Mouse (Mus musculus): ENCODE measurements at regions not wholly inside any gene's neighbourhood (a gene's known extent, or its start where the extent isn't known, plus 50 kb on each side); places are given as distances from the start of the nearest gene placed in this dataset.

DNA sequence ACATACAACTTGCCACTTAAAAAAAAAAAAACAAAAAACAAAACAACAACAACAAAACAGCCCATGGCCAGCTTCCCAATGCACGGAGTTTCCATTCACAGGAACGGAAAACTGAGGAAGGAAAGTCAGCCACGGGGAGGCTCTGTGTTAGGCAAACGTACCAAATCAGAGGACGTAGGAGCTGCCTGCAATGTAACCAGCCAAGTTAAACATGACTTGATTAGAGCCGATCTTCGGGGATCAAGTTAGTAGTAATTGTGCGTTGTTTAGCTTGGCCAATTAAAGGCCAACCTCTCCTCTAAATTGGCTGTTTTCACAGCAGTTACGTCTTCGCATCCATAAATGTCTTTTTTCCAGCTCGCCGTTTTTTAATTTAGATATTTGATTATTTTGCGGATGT is 190.7 kb downstream of the Cd83 start:
- no peak for DNase-seq

DNA sequence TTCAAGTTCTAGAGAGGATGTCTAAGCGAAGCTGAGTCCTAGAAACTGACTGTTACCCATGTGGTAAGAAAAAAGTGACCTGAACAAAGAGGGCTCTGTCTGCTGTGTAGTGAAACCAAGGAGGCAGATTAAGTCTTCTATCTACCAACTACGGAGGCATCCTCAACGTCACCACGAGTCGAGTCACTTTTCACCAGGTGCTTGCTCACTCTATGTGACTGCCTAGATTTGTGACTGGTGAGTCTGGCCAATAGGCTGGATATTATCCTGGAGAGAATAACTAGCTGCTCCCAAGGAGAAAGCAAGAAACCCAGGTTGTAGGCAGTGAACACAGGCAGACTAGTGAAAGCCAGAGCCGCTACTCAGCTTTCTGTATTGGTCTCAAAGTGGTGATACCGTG is 191.2 kb downstream of the Cd83 start:
- no peak for DNase-seq

DNA sequence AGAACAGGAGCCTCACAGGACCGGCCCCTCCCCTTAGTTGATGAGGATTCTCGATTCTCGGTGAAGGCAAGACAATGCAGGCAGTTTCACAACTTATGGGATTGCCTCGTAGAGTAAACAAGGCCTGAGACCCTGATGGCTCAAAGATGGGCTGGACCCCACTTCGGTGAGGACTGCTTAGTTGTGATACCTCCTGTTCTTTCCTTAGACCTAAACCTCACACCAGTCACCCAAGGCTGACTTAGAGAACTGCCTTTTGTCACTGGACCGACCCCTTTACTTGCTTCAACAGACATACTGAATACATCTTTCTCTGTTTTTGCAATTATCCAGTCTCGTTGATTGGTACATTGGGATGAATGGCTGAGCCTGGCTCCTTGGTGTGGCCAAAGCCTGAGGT is 192.1 kb downstream of the Cd83 start:
- DNase-seq = no peak

DNA sequence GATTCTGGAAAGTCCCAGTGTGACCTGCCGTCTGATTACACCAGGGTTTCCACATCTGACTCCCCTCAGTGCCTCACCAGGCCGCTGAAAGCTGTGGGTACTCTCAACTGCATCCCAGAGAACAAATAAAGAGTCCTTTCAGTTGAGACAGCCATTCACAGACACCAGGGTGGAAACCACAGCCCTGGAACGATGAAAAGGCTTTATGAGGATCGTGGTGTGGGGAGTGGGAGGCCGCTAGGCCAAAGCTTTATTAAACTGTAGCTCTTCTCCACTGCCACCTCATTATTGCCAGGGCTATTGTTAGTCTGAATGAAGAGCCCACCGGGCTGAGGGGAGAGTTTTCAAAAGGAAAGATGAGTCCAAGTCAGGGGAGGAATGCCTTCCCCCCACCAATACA is 202.8 kb downstream of the Cd83 start:
- DNase-seq = no peak

DNA sequence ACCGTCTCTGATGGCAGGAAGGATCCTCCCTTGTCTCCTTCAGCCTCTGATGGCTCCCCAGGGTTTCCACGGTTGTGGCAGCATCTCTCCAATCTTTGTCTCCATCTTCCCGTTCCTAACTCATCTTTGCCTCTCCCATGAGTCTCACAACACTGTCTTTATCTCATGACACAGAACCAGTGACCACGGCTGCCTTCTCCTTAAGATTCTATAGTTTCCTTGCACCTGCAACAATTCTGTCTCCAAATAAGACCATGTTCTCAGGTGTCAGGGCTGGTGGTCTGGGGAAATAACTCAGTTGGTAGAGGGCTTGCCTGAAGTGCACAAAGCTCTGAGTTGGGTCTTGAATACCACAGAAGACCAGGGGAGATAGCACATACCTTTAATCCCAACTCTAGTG is 203.8 kb downstream of the Cd83 start:
- no peak for DNase-seq

DNA sequence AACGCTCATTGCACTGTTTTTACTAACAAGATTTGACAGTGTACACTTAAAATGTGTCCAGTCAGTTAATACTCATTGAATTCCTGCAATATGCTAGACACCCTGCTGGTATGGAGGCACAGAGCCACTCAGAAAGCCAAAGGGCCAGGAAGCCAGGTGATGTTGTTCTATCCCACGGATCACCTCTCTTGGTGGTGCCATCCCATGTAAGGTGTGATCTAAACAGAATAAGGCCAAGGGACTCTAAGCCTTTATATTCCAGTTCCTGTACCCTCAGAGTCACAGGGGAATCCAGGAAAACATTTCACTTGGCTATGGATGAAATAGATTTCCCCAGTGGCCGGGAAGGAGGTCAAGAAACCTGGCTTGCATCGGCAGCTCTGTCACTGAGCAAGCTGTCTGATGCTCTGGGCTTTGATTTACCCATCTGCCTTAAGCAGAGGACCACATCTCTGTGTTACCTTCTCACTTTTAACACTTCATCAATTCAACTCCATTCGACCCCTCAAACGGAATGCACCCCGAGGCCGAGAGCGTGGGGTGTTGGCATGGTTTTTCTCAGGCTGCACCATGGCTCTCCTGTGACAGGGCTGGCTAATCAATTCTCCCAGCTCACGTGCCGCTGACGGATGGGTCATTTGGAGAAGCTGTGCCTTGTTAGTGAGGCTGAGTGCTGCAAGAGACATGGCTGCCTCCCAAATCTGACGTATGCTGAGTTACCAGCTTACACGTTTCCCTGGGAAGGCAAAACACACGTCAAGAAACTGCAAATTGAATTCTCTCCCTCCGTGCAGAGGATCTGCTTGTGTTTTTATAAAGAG is 205.9 kb downstream of the Cd83 start:
- DNase-seq = peak; percentile 53

DNA sequence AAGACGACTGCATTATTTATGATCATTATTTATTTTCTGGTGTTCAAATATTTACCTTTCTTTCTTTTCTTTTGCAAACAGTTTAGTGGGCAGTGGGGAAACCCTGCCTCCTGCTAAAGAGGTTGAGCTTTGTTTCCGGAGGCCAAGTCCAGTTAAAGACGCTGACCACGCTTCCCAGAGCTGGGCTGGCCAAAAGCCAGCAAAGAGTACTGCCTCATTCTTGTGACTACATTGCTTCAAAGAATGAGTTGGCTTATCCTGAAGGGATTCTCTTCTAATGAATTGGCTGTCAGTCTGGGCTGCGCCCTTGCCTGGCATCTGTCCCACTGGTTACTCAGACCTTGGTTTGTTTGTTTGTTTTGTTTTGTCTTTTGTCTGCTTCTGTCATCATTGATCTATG is 207.2 kb downstream of the Cd83 start:
- peak; percentile 76 for DNase-seq

DNA sequence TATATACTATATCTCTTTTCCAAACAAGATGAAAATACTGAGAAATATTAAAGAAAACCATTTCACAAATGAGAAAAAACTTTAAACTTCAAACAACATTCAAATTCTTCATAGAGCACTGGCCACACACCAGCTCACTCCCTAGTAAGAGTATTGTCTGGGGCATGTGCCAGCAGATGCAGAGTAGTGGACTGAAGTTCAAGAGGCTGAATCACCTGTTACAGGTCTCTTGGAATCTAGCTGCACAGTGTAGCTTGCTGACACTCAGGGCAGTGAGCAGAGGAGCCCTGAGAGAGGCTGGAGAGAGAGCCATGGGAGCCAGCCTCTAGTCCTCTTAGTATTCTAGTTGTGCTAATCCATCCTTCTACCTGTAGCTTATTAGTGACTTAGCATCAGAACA is 208.4 kb downstream of the Cd83 start:
- DNase-seq = peak; percentile 44

DNA sequence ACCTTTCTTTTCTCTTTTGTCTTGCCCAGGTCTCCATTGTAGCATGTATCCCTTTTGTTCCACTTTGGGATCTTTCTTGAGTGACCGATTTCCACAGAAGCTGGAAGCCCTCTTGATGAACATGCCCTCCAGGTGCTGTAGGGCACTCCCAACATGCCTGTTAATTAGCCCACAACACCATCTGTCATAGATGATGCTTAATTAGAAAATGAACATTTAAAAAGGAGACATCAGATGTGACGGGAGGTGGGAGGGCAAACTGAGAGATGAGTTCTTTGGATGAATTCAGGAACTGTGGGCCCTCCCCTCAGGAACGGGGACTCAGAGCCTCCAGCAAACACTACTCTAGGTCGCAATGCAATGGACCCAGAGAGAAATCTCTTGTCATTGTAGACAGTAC is 209.8 kb downstream of the Cd83 start:
- DNase-seq = no peak

DNA sequence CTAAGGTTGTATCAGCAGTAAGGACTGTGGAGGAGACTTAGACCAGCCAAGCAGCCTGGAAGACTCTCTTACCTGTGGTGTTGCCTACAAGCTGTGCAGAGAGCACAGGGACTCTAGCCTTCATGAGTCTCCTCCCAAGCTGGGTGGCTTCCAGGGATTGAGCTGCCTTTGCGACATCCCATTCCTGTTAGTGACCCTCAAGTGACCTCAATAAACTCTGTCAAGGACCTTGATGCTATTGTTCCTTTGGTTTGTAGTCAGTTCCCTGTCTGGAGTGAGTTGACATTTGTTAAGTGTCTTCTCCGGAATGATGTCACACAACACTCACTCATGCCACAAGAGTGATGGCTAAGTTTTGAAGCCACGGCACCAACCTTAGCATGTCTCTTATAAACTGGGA is 211.0 kb downstream of the Cd83 start:
- DNase-seq = peak; percentile 47

DNA sequence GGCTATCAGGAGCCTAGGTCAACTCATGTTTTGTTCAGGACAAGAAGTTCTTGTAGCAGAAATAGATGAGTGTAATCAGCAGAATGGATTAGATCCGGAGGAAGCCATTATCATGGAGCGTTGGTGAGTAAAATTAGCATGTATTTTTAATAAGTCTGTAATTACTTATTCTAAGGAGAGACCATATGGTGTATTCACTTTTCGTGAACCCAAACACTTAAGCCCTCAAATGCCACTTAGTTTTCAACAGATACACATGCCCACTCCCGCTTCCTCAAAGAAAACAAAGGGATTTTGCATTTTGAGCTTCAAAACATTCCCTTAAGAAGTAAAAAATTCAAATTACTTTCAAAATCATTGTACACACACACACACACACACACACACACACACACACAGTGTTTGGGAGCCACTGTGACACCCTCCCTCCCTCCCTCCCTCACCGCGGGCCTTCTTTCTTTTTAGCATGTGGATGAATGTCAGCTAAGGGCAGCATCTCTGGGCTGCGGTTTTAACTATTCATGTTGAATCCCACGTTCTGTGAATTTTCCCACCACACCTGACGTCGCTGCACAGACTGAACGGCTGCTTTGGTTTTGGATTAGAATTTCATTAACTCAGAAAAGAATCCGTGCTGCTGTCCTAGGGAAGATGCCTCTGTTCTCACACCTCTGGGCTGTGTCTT is 217.4 kb downstream of the Cd83 start:
- no peak for DNase-seq

DNA sequence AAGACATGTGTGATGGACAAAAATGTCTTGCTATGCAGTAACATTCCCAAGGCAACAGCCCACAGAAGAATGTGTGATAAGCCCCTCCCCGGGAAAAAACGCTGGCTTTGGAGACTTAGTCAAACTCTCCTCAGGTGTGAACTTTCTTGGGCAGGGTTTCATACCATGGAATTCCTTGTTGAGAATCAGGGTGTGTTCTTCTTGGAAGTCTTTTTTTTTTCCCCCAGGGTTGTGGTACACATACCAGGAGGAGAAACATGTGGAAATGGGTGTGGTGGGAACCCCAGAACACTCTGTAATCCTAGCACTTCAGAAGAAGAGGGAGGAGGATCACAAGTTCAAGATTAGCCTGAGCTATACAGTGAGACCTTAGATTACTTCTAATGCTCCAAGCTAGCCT is 228.3 kb downstream of the Cd83 start:
- no peak for DNase-seq

DNA sequence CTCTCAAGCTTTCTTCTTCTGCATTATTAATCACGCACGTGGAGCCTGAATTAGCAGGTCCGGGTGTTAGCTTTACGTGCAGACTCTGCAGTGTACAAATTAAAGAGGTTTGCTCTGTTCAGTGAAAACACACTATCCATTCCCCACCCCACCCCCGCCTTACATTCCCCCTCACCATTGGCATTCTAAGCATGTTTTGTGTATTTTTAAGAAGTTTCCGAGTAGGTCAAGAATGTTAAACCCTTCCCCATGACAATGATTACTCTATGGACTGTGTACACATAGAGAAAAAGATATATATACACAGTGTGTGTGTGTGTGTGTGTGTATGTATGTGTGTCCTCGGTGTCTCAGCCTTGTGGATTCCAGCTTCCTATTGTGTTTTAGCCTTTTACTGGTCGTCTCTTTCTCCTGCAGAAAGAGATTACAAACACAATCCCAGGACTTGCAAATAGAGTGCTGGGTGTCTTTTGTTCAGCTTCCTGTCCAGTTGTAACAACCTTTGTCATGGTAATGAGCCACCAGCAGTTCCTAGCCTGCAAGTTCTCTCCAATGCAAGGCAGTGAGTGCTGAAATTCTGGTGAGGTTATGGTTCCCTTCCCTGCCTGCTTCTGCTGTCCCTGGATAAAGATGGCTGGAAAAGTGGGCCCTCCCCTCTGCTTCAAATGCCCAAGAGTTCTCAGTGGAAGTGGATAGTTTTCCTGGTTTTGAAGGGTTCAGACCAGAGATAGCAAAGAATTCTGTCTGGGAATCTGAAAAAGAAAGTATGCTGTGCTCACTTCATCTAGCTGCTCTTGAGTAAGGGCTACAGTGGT is 234.1 kb downstream of the Cd83 start:
- DNase-seq = no peak

DNA sequence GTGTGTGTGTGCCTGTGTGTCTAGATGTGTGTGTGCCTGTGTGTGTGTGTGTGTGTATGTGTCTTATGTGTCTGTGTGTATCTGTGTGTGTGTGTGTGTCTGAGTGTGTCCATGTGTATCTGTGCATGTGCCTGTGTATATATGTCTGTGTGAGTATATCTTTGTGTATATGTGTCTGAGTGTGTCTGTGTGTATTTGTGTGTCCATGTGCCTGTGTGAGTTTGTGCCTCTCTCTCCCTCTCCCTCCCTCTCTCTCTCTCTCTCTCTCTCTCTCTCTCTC is 234.7 kb downstream of the Cd83 start:
- no peak for DNase-seq

DNA sequence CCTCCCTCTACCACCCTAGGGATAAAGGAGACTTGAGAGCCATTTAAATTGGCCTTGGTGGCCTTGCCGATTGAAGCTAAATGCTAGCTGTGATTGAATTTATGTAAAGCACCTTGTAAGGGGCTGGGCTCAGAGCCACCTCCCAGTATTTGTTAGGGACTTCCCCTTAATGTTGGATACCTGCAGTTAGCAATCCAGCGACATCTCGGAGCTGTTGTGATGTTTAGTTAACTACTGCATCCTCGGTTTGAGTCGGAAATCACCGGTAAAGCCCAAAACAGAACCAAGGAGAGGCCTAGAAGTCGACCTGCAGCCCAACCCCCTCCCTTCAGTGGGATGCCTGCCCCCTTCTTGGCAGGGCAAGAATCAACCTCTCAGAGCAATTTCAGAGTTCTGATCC is 236.3 kb downstream of the Cd83 start:
- DNase-seq = no peak

DNA sequence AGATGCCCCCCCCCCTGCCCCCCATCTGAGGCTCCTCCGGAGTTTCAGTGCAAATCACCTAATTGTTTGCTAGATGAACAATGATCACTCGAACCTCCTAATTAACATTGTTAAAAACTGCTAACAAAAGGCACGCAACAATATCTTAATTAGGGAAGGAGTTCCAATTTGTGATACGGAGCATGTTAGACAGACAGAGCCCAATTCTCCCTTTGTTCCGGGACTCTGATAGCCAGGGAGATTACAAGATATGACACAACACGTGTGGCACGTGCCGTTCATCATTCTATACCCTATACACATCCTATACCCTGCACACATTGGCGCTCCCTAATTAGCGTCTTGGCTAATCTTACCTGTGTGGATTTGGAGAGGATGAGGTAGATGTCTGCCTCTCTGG is 237.5 kb downstream of the Cd83 start:
- DNase-seq = no peak

DNA sequence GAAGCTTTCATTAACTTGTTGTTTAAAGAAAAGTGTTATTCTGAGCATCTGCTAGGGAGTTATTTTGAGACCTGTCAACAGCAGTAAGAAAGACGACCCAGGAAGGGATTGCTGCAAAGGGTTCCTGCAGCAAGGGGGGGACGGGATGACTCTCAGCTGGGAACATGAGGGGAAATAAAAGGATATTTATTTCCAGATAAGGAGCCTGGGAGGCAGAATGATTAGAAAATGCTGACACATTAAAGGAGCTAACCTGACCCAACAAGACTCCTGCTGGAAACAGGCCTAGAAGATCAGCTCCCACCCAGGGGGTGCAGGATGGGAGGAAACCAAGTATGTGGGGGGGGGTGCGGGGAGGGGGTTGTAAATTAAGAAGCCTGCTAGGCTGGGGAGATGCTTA is 240.0 kb downstream of the Cd83 start:
- no peak for DNase-seq

DNA sequence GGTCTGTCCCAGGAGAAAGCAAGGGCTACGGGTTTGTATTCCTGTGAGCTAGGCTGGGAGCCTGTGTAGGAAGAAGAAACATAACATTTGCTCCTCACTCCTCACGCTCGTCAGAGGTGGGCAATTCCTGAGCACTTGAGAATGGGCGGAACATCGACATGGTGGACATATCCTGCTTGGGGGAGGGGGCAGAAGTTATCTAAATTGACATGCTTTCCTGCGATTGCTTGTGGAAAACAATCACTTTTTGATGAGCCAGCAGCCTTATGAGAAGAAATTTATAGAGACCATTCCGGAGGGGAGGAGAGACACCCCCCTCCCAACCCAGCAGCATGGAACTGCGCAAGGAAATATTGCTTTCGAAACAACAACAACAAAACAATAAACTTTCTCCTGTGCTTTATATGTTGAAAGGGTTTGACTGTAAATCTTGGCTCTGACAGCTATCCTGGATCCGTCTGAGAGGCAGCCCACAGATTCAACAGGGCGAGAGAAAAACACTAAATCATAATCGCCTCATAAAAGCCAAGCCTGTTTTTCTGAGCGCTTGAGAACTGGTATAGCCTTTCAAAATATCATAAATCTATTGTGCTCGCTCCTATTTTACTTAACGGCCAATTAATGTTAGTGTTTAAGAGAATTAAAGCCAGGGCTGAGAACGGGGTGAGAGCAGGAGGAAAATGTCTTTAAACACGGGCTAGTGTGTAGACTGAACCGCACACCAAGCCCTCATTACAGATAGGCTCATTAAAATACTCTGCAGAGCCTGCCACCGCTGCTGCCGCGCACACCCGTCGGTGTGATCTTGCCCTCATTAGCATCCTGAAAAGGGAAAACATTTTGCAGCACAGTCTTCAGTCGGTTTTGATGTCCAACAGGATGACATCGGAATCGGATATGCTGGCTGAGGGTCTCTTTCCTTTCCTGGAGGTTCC is 242.0 kb downstream of the Cd83 start:
- DNase-seq = no peak

DNA sequence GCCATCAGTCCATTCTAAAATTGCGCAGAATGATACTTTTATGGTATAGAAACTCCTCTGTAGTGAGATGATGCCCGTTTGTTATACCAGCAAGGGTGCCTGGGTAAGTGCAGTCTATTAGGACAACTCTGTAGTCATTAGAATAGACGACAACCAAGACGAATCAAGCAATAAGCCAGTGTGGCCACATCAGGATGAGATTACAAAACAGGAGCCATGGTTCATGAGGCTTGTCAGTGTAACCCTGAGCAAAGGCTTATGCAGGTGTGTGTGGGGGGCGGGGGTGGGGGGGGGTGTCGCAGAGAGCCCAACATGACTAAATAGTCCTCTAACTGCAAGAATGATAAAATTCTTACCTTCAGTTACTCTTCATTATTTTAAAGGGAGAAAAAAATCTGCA is 243.5 kb downstream of the Cd83 start:
- no peak for DNase-seq

DNA sequence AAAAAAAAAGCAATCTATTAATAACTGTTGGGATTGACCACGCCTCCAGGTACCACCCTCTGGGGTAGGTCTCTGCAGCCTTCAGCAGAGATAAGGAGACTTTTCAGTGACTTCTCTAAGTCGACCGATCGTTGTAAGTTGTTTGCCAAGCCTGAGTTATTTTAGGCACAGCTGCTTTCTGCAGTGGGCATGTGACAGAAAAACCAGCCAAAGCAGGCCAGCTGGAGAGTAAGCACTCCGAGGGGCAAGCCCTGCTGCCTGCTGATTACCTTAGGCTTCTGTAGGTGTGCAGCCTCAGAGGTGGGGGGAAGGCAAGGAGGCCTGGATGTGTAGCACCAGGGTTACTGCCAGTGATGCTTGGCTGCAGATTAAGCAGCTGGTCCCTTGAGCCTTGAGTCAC is 246.0 kb downstream of the Cd83 start:
- no peak for DNase-seq

DNA sequence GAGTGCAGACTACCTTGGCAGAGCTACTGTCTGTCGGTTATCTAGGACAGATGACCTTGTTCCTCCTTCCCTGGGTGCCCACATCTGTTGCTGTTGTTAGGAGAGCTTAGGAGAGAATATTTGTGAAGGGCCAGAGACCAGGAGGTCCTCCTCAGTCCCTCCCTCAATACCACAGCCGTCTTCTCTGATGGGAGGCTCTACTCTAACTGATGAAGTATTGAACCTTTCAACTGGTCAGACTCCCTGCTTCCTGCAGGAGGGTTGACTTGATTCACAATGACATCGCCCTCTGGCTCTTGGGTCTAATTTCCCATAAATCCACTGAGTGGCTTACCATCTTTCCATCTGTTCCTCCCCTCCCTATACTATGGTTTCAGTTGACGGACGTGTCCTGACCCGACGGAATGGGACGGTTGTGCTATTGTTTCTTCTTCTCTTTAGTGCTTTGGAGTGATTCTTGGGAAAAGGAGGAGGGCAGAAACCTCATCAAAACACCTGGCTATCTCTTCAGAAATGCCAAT is 253.3 kb downstream of the Cd83 start:
- no peak for DNase-seq

DNA sequence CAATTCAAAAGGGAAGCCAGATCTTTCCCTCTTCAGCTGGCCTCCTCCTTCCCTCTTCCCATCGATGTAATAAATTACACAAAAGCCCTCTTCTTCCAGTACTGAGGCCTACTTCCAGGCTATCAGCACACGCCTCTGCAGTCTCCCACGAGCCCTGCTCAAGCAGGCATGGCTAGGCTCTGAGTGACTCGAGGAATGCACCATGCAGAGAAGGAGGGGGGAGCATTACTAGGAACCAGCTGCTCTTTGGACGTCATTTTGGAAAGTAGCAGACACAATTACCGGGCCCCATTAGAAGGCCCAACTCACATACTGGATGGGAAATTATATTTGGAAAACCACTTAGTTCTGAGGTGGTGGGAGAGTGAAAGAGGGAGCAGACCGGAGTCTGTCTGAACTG is 253.7 kb downstream of the Cd83 start:
- no peak for DNase-seq

DNA sequence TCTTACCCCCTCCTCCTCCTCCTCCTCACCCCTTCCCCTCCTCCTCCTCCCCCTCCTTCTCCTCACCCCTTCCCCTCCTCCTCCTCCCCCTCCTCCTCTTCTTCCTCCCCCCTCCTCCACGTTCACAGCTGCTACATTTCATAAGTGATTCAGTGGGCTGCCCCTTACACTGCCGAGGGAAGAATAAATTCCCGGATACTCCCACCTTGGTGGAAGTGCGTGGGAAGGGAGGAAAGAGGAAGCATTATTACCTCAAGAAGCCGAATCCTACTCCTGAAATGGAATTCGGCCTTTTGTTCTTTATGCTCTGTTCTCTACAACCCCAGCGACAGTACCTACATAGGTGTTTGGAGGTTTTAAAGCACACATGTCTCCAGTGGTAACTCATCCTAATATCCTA is 256.1 kb downstream of the Cd83 start:
- no peak for DNase-seq
